Mouse (Mus musculus) limb, embryonic 14.5 days (tissue): ENCODE data around the gene Wap. TPM values are rescaled to one million over a fixed set of nuclear protein-coding genes. Genes with fewer than 3 reads are reported as not detected.

Experiments used
- ATAC-seq: fragments of 200-750 bp; cut with Nextera tagmentation; 2 replicates; pipeline ENCODE4 v1.8.0; 2017; ENCODE audit warnings: low read depth, moderate number of reproducible peaks, moderate TSS enrichment; ENCODE audit not compliant: low FRiP score
- DNase-seq: peaks from one replicate; pipeline ENCODE4 v3.0.0-alpha.2; 2015; ENCODE audit warnings: low spot score
- H3K27ac ChIP-seq: fragments of 300-500 bp; sonication (generic); replicated peaks from 2 replicates; pipeline ENCODE4 v1.5.1; 2014; ENCODE audit warnings: low read depth, mild to moderate bottlenecking, low read length, moderate library complexity, mixed read lengths
- H3K27me3 ChIP-seq: fragments of 300-500 bp; sonication (generic); 2 replicates; pipeline ENCODE4 v1.6.1; 2014; ENCODE audit warnings: low read length, mixed read lengths; ENCODE audit not compliant: control insufficient read depth, insufficient read depth
- H3K36me3 ChIP-seq: fragments of 300-500 bp; sonication (generic); 2 replicates; pipeline ENCODE4 v1.6.1; 2014; ENCODE audit warnings: mild to moderate bottlenecking, low read length, moderate library complexity, mixed read lengths; ENCODE audit not compliant: control insufficient read depth, insufficient read depth
- H3K4me1 ChIP-seq: fragments of 300-500 bp; sonication (generic); 2 replicates; pipeline ENCODE4 v1.6.1; 2014; ENCODE audit warnings: antibody characterized with exemption, low read length, mixed read lengths; ENCODE audit not compliant: control insufficient read depth, insufficient read depth
- H3K4me2 ChIP-seq: fragments of 300-500 bp; sonication (generic); replicated peaks from 2 replicates; pipeline ENCODE4 v1.6.1; 2014; ENCODE audit warnings: low read depth, mild to moderate bottlenecking, low read length, moderate library complexity; ENCODE audit not compliant: severe bottlenecking
- H3K4me3 ChIP-seq: fragments of 300-500 bp; sonication (generic); replicated peaks from 2 replicates; pipeline ENCODE4 v1.5.1; 2014; ENCODE audit warnings: low read length
- H3K9ac ChIP-seq: fragments of 300-500 bp; sonication (generic); 2 replicates; pipeline ENCODE4 v1.6.1; 2014; ENCODE audit warnings: mild to moderate bottlenecking, low read depth, low read length, moderate library complexity; ENCODE audit not compliant: severe bottlenecking
- H3K9me3 ChIP-seq: fragments of 300-500 bp; sonication (generic); 2 replicates; pipeline ENCODE4 v1.6.1; 2016; ENCODE audit warnings: low read length; ENCODE audit not compliant: control insufficient read depth
- POLR2A ChIP-seq: fragments of 200-500 bp; IDR thresholded peaks from 2 replicates; pipeline ENCODE4 v1.8.0; 2012; ENCODE audit warnings: inconsistent platforms, mild to moderate bottlenecking, moderate library complexity, borderline replicate concordance; ENCODE audit not compliant: insufficient read depth, insufficient read length; ENCODE audit errors: extremely low read depth
- WGBS: fragments of 180-500 bp; shearing (Covaris S2); extraction: QIAGEN DNeasy Blood & Tissue Kit; methylation state at CpG from one replicate; pipeline ENCODE4 v1.1.7; 2014; 5-methylcytosine and 5-hydroxymethylcytosine counted together
- polyA plus RNA-seq, 2 experiments: library from polyadenylated mRNA; depleted of rRNA in 1 of 2; stranded (reverse) in 1 of 2; unstranded in 1 of 2; fragments of >200 nt; fragmentation: Nextera tagmentation in 1 of 2; extraction: Ambion mirVana in 1 of 2; gene quantifications; 2 replicates each; pipeline versions ENCODE4 v1.2.1 to v1.2.3; 2012 to 2014

Wap gene
- polyA plus RNA-seq, 2 experiments, result not detected

DNA sequence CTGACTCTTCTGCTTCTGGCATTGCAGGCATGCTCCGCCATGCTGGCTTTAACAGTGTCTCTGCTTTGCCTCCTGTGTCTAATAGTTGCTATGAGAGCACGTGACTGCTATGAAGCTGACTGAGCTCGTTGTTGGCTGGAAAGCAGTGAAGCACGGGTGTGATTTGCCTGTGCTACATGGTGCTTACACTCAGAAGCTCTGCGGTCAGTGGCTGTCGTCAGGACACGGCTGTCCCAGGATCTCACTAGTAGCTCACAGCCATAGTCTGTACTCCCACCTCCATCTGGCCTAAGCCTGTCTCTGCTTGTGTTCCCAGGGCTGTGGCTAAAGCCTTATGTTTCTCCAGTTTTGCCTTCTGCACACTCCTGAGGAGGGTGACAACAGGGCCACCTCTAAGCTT is 50.1 kb downstream of the Wap start:
- WGBS, result 91% methylated on average over 7 of the region's 7 CpGs
- no peak for TF ChIP-seq POLR2A
- Histone ChIP-seq H3K4me3 (no peak overlapping the region), H3K27me3 (no peaks in the 10 kb centered on the region), H3K36me3 (peaks cover 84% of the 10 kb centered on the region), H3K9ac (no peak overlapping the region), H3K9me3 (no peaks in the 10 kb centered on the region), H3K4me2 (no peak overlapping the region), H3K27ac (no peak overlapping the region), H3K4me1 (no peaks in the 10 kb centered on the region)
- no peak for ATAC-seq
- DNase-seq, result no peak

DNA sequence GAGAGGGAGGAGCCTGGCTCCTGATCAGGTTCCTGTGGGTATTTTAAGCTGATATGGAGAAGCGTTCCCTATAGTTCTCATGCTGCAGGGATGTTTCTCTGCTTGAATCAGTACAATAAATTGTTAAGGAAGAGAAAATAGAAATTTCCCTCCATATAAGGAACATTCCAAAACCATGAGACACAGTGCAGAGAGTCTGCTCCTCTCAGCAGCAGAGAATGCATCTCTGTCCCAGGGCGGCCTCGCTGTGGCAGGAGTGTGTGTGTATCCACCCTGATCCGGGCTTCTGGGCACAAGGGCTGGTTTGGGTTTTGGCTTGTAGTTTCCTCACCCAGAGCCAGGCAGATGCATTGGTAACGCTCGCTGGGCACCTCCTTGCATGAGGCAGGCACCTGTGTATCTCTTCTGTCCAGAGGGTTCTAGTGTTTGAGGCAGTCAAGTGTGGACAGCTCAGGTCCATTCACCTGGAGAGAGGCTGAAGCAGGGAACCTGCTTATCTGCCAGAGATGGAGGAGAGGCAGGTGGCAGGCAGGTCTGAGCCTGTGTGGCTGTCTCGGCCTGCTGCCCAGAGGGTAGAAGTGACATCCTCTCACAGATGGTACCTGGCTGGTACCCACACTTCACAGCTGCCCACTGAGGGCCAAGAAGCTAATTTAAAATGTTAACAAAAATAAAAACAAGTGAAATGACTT is 51.0 kb downstream of the Wap start:
- Histone ChIP-seq H3K4me2 (no peak overlapping the region), H3K4me3 (no peak overlapping the region), H3K9ac (no peak overlapping the region), H3K4me1 (no peaks in the 10 kb centered on the region), H3K27ac (no peak overlapping the region), H3K27me3 (no peaks in the 10 kb centered on the region), H3K36me3 (peaks cover 75% of the 10 kb centered on the region), H3K9me3 (no peaks in the 10 kb centered on the region)
- WGBS, result 86% methylated on average over 7 of the region's 7 CpGs
- no peak for TF ChIP-seq POLR2A
- ATAC-seq, result no peak
- DNase-seq, result no peak

DNA sequence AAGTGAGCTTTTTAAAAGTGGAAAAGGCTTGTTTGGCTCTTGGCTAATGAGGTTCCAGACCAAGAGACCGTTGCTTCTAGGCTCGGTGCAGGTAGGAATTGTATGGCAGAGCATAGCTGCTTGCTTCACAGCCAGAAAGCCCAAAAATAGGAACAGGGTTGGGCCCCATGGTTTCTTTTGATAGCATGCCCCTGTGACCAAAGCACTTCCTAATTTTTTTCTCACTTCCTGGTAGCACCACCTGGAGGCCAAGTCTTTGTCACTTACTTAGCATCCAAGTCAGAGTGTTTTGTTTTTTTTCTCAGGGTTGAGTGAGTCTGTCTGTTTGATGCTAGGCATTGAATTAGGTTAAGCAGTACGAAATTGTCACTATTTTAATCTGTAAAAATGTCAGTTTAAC is 51.8 kb downstream of the Wap start:
- no peak for ATAC-seq
- Histone ChIP-seq H3K27ac (no peak overlapping the region), H3K4me3 (no peak overlapping the region), H3K36me3 (peaks cover 68% of the 10 kb centered on the region), H3K9ac (no peak overlapping the region), H3K9me3 (no peaks in the 10 kb centered on the region), H3K4me1 (no peaks in the 10 kb centered on the region), H3K27me3 (no peaks in the 10 kb centered on the region), H3K4me2 (no peak overlapping the region)
- WGBS, result 94% methylated on average over 3 of the region's 3 CpGs
- TF ChIP-seq POLR2A, result no peak
- no peak for DNase-seq

DNA sequence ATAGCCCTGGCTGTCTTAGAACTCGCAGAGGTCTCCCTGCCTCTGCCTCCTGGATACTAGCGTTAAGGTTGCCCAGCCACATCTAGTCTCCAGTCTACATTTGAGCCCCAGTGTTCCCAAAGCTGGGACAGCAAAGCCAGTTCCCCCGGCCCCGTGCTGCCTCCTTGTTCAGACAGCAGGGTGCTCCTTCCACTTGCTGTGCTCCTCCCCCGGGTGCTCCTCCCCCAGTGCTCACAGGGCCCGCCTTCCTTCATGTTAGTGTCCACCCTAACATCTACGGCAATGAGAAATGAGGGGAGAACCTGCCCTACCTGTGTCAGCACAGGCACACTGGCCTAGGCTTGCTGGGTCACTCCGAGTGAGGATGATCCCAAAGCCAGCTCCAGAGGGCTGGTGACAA is 52.7 kb downstream of the Wap start:
- ATAC-seq, result no peak
- WGBS, result 88% methylated on average over 8 of the region's 8 CpGs
- Histone ChIP-seq H3K36me3 (peaks cover 61% of the 10 kb centered on the region), H3K27ac (no peak overlapping the region), H3K9me3 (no peaks in the 10 kb centered on the region), H3K4me2 (no peak overlapping the region), H3K27me3 (no peaks in the 10 kb centered on the region), H3K4me1 (no peaks in the 10 kb centered on the region), H3K4me3 (no peak overlapping the region), H3K9ac (no peak overlapping the region)
- TF ChIP-seq POLR2A, result no peak
- no peak for DNase-seq

Other genes with a start within 250 kb of the Wap start
- 34.1 and 47.4 TPM in 2 replicates for gene Zmiz2, start 249.6 kb downstream of the Wap start, polyA plus RNA-seq (2012; rRNA removed)
- 12.4 and 12.9 TPM in 2 replicates for gene Zmiz2, start 249.6 kb downstream of the Wap start, polyA plus RNA-seq (2014; fragmentation: Nextera tagmentation; extraction: Ambion mirVana)
- 2,776 and 3,384 TPM in 2 replicates for gene Ppia, start 223.2 kb downstream of the Wap start, polyA plus RNA-seq (2012; rRNA removed)
- 4,586 and 4,744 TPM in 2 replicates for gene Ppia, start 223.2 kb downstream of the Wap start, polyA plus RNA-seq (2014; fragmentation: Nextera tagmentation; extraction: Ambion mirVana)
- gene H2afv, start 194.2 kb downstream of the Wap start, polyA plus RNA-seq (2012; rRNA removed), result 203 and 273 TPM in 2 replicates
- gene H2afv, start 194.2 kb downstream of the Wap start, polyA plus RNA-seq (2014; fragmentation: Nextera tagmentation; extraction: Ambion mirVana), result 548 and 588 TPM in 2 replicates
- gene Purb, start 162.7 kb downstream of the Wap start, polyA plus RNA-seq (2012; rRNA removed), result 17.6 and 20.9 TPM in 2 replicates
- gene Purb, start 162.7 kb downstream of the Wap start, polyA plus RNA-seq (2014; fragmentation: Nextera tagmentation; extraction: Ambion mirVana), result 24.8 and 27.1 TPM in 2 replicates
- 3.9 and 5.0 TPM in 2 replicates for gene Myo1g, start 117.7 kb downstream of the Wap start, polyA plus RNA-seq (2012; rRNA removed)
- gene Myo1g, start 117.7 kb downstream of the Wap start, polyA plus RNA-seq (2014; fragmentation: Nextera tagmentation; extraction: Ambion mirVana), result 3.1 and 3.2 TPM in 2 replicates
- gene Ccm2, start 91.8 kb downstream of the Wap start, polyA plus RNA-seq (2012; rRNA removed), result 104 and 123 TPM in 2 replicates
- gene Ccm2, start 91.8 kb downstream of the Wap start, polyA plus RNA-seq (2014; fragmentation: Nextera tagmentation; extraction: Ambion mirVana), result 96.0 and 98.9 TPM in 2 replicates
- gene Nacad, start 32.6 kb downstream of the Wap start, polyA plus RNA-seq (2012; rRNA removed), result 2.0 and 2.1 TPM in 2 replicates
- 0.89 and 1.7 TPM in 2 replicates for gene Nacad, start 32.6 kb downstream of the Wap start, polyA plus RNA-seq (2014; fragmentation: Nextera tagmentation; extraction: Ambion mirVana)
- 108 and 147 TPM in 2 replicates for gene Tbrg4, start 12.6 kb downstream of the Wap start, polyA plus RNA-seq (2012; rRNA removed)
- gene Tbrg4, start 12.6 kb downstream of the Wap start, polyA plus RNA-seq (2014; fragmentation: Nextera tagmentation; extraction: Ambion mirVana), result 33.8 and 34.3 TPM in 2 replicates
- 10.3 and 11.3 TPM in 2 replicates for gene Ramp3, start 19.9 kb upstream of the Wap start, polyA plus RNA-seq (2012; rRNA removed)
- 4.5 and 6.7 TPM in 2 replicates for gene Ramp3, start 19.9 kb upstream of the Wap start, polyA plus RNA-seq (2014; fragmentation: Nextera tagmentation; extraction: Ambion mirVana)
- not detected in 2 replicates for gene Gm11983, start 199.0 kb upstream of the Wap start, polyA plus RNA-seq (2012; rRNA removed)
- gene Gm11983, start 199.0 kb upstream of the Wap start, polyA plus RNA-seq (2014; fragmentation: Nextera tagmentation; extraction: Ambion mirVana), result not detected in 2 replicates